Mouse (Mus musculus) forebrain, embryonic 15.5 days (tissue): ENCODE results near the gene Cphx3. TPM values are rescaled to one million over a fixed set of nuclear protein-coding genes. Genes with fewer than 3 reads are reported as not detected.
"Not testable (repeated sequence)": the region's sequence is repeated elsewhere in the genome, so short reads cannot be mapped to it uniquely, and the experiment has no call there.

ENCODE experiments used
- ATAC-seq: fragments of 200-750 bp; cut with Nextera tagmentation; replicated peaks from 2 replicates; pipeline ENCODE4 v1.8.0; 2017; ENCODE audit warnings: mild to moderate bottlenecking, moderate TSS enrichment, moderate library complexity
- H3K27ac ChIP-seq: fragments of 300-500 bp; sonication (generic); replicated peaks from 2 replicates; pipeline ENCODE4 v1.5.1; 2015; ENCODE audit warnings: mild to moderate bottlenecking, inconsistent platforms
- H3K27me3 ChIP-seq: fragments of 300-500 bp; sonication (generic); 2 replicates; pipeline ENCODE4 v1.6.1; 2015; ENCODE audit warnings: inconsistent platforms
- H3K36me3 ChIP-seq: fragments of 300-500 bp; sonication (generic); 2 replicates; pipeline ENCODE4 v1.6.1; 2015; ENCODE audit warnings: mild to moderate bottlenecking, inconsistent platforms
- H3K4me1 ChIP-seq: fragments of 300-500 bp; sonication (generic); 2 replicates; pipeline ENCODE4 v1.6.1; 2015; ENCODE audit warnings: inconsistent platforms
- H3K4me2 ChIP-seq: fragments of 300-500 bp; sonication (generic); replicated peaks from 2 replicates; pipeline ENCODE4 v1.6.1; 2015; ENCODE audit warnings: mild to moderate bottlenecking, inconsistent platforms
- H3K4me3 ChIP-seq: fragments of 300-500 bp; sonication (generic); 2 replicates; pipeline ENCODE4 v1.5.1; 2015; ENCODE audit warnings: mild to moderate bottlenecking, inconsistent platforms
- H3K9ac ChIP-seq: fragments of 300-500 bp; sonication (generic); replicated peaks from 2 replicates; pipeline ENCODE4 v1.6.1; 2015; ENCODE audit warnings: mild to moderate bottlenecking, inconsistent platforms
- H3K9me3 ChIP-seq: fragments of 300-500 bp; sonication (generic); 2 replicates; pipeline ENCODE4 v1.6.1; 2016; ENCODE audit warnings: inconsistent platforms
- WGBS: fragments of 180-500 bp; shearing (Covaris S2); methylation state at CpG from one replicate; pipeline ENCODE4 v1.1.7; 2015; ENCODE audit warnings: mixed read lengths; 5-methylcytosine and 5-hydroxymethylcytosine counted together
- polyA plus RNA-seq: library from polyadenylated mRNA; unstranded; fragments of >200 nt; fragmentation: Nextera tagmentation; extraction: Ambion mirVana; gene quantifications from 2 replicates; pipeline ENCODE4 v1.2.1, GENCODE M21; 2015

Cphx3 gene
- polyA plus RNA-seq, 1 experiment from 2014 or later: not detected

- H3K27ac ChIP-seq, H3K4me2 ChIP-seq, H3K9me3 ChIP-seq, H3K4me1 ChIP-seq, H3K9ac ChIP-seq, ATAC-seq, H3K27me3 ChIP-seq, H3K36me3 ChIP-seq, H3K4me3 ChIP-seq: not testable (repeated sequence)
- no CpG with 5 or more reads among the region's 9 CpGs for WGBS
Measured at GRCm38 (mm10) chr14:26186638-26187037, 104.5 kb downstream of the Cphx3 start.

- WGBS: no CpG with 5 or more reads among the region's 8 CpGs
- H3K4me3 ChIP-seq, H3K9me3 ChIP-seq: not testable (repeated sequence)
Measured at GRCm38 (mm10) chr14:26188361-26188760, 106.3 kb downstream of the Cphx3 start.

GRCm38 (mm10) chr14:26197851-26198250, 115.8 kb downstream of the Cphx3 start:
- not testable (repeated sequence) for H3K27ac ChIP-seq, H3K27me3 ChIP-seq, ATAC-seq, H3K9me3 ChIP-seq, H3K4me2 ChIP-seq, H3K36me3 ChIP-seq, H3K4me3 ChIP-seq, H3K4me1 ChIP-seq, H3K9ac ChIP-seq
- WGBS: no CpG with 5 or more reads among the region's 3 CpGs

More at GRCm38 (mm10) chr14:26188361-26188760, 106.3 kb downstream of the Cphx3 start:
- not testable (repeated sequence) for H3K27ac ChIP-seq, H3K4me1 ChIP-seq, ATAC-seq, H3K4me2 ChIP-seq, H3K9ac ChIP-seq, H3K27me3 ChIP-seq, H3K36me3 ChIP-seq

- H3K27ac ChIP-seq, H3K27me3 ChIP-seq, H3K4me3 ChIP-seq, H3K9me3 ChIP-seq, H3K4me2 ChIP-seq, H3K9ac ChIP-seq, H3K36me3 ChIP-seq, H3K4me1 ChIP-seq: not testable (repeated sequence)
- ATAC-seq: peak; percentile 88
- WGBS: no CpG with 5 or more reads among the region's 44 CpGs
Measured at GRCm38 (mm10) chr14:26206197-26206925, 124.3 kb downstream of the Cphx3 start.

- WGBS: no CpG with 5 or more reads among the region's 10 CpGs
- not testable (repeated sequence) for H3K27ac ChIP-seq, H3K4me1 ChIP-seq, H3K36me3 ChIP-seq, H3K9me3 ChIP-seq, H3K27me3 ChIP-seq, H3K4me3 ChIP-seq, H3K4me2 ChIP-seq, H3K9ac ChIP-seq
- ATAC-seq: peak; percentile 80; the same call in 1 of the 2 replicates
Measured at GRCm38 (mm10) chr14:26206926-26207247, 124.8 kb downstream of the Cphx3 start, which contains the start of gene Tmem254b. Tmem254b (minus strand) TSS chr14:26207041.

- H3K4me1 ChIP-seq, H3K9ac ChIP-seq, H3K27me3 ChIP-seq, ATAC-seq, H3K9me3 ChIP-seq, H3K36me3 ChIP-seq, H3K27ac ChIP-seq, H3K4me2 ChIP-seq, H3K4me3 ChIP-seq: not testable (repeated sequence)
- no CpG with 5 or more reads among the region's 5 CpGs for WGBS
Measured at GRCm38 (mm10) chr14:26216233-26217000, 134.3 kb downstream of the Cphx3 start.

- ATAC-seq, H3K9ac ChIP-seq, H3K4me3 ChIP-seq, H3K27me3 ChIP-seq, H3K36me3 ChIP-seq, H3K9me3 ChIP-seq, H3K4me2 ChIP-seq, H3K27ac ChIP-seq, H3K4me1 ChIP-seq: not testable (repeated sequence)
- WGBS: no CpG with 5 or more reads among the region's 2 CpGs
Measured at GRCm38 (mm10) chr14:26237183-26237582, 155.1 kb downstream of the Cphx3 start.

GRCm38 (mm10) chr14:26257756-26258617, 175.9 kb downstream of the Cphx3 start, which contains the start of gene Duxbl3:
Duxbl3 (plus strand) TSS chr14:26257962.
- not testable (repeated sequence) for H3K4me3 ChIP-seq, H3K4me2 ChIP-seq, H3K36me3 ChIP-seq, H3K27me3 ChIP-seq, H3K9me3 ChIP-seq, H3K9ac ChIP-seq, H3K27ac ChIP-seq, H3K4me1 ChIP-seq
- peak; percentile 82 for ATAC-seq
- WGBS: no CpG with 5 or more reads among the region's 25 CpGs

GRCm38 (mm10) chr14:26258729-26259128, 176.6 kb downstream of the Cphx3 start:
- WGBS: no CpG with 5 or more reads among the region's 6 CpGs
- H3K4me3 ChIP-seq, H3K9me3 ChIP-seq, H3K27ac ChIP-seq, H3K4me2 ChIP-seq, H3K27me3 ChIP-seq, ATAC-seq, H3K9ac ChIP-seq, H3K36me3 ChIP-seq, H3K4me1 ChIP-seq: not testable (repeated sequence)

Other genes starting within 250 kb of the Cphx3 start
- gene Anxa11, start 240.1 kb upstream of the Cphx3 start, polyA plus RNA-seq: 1.7 and 1.8 TPM in 2 replicates
- gene Plac9a, start 179.2 kb upstream of the Cphx3 start, polyA plus RNA-seq: not detected in 2 replicates
- 1.6 and 2.0 TPM in 2 replicates for gene Tmem254a, start 154.6 kb upstream of the Cphx3 start, polyA plus RNA-seq
- gene Cphx1, start 144.0 kb upstream of the Cphx3 start, polyA plus RNA-seq: not detected in 2 replicates
- gene Duxbl1, start 103.7 kb upstream of the Cphx3 start, polyA plus RNA-seq: 2.1 and 3.4 TPM in 2 replicates
- 8.3 and 9.1 TPM in 2 replicates for gene Gm9780, start 39.6 kb upstream of the Cphx3 start, polyA plus RNA-seq
- 14.9 and 18.4 TPM in 2 replicates for gene Tmem254c, start 14.9 kb upstream of the Cphx3 start, polyA plus RNA-seq
- gene Cphx2, start 781 bp upstream of the Cphx3 start, polyA plus RNA-seq: not detected in 2 replicates
- 3.8 TPM in 1 of 2 replicates, not detected in the other for gene Duxbl2, start 36.1 kb downstream of the Cphx3 start, polyA plus RNA-seq
- 6.7 and 7.7 TPM in 2 replicates for gene Plac9b, start 100.2 kb downstream of the Cphx3 start, polyA plus RNA-seq
- gene Tmem254b, start 124.7 kb downstream of the Cphx3 start, polyA plus RNA-seq: 14.3 and 20.6 TPM in 2 replicates
- gene Duxbl3, start 175.7 kb downstream of the Cphx3 start, polyA plus RNA-seq: 0.42 and 3.2 TPM in 2 replicates